8 mouse cellular contexts compared by ENCODE assay signal in genomic region chr6:145746132-145746849, GRCm38 (mm10). TPM values are rescaled to one million over a fixed set of nuclear protein-coding genes. Genes with fewer than 3 reads are reported as not detected.
DNase-seq lines count a peak whose midpoint lies in the region; ATAC-seq lines count a peak whose summit lies in the region.

Rassf8 (plus strand) TSS chr6:145746748.

- H3K4me3 ChIP-seq in lung, embryonic 16.5 days (ENCODE audit: low read length): peak within 1 kb of the TSS; percentile 88

- no peaks in the 10 kb centered on the region for H3K36me3 ChIP-seq in lung, embryonic 16.5 days (ENCODE audit: control insufficient read depth, insufficient read depth, low read length)

- ATAC-seq in frontal cortex, adult (ENCODE audit: low TSS enrichment): peak; percentile 91
- ATAC-seq in hematopoietic stem cell, adult 5-6 weeks (replicated peaks in 1 of 2; ENCODE audit: insufficient read depth in 1 of 2, low FRiP score in 2 of 2, low TSS enrichment in 1 of 2, low read depth in 1 of 2, poor library complexity in 2 of 2, severe bottlenecking in 2 of 2): peak; percentile 84 to 85
- ATAC-seq in lung, embryonic 16.5 days (ENCODE audit: low read depth): peak; percentile 97

- DNase-seq in MN1 (ENCODE audit: low spot score): peak; percentile 90
- DNase-seq in cerebellum, adult 18-20 months: peak; percentile 89
- peak; percentile 84 for DNase-seq in layer of hippocampus, adult 9-11 months
- DNase-seq in ovary, adult 18-20 months (ENCODE audit: low spot score): peak; percentile 90
- DNase-seq in thymus, postnatal 0 days (ENCODE audit: low spot score): peak; percentile 64

- peak within 1 kb of the TSS; percentile 82 for H3K27ac ChIP-seq in lung, embryonic 16.5 days (ENCODE audit: low read length)

- no peaks in the 10 kb centered on the region for H3K9me3 ChIP-seq in lung, embryonic 16.5 days (ENCODE audit: control insufficient read depth, low read length)

- H3K4me1 ChIP-seq in lung, embryonic 16.5 days (replicated peaks; ENCODE audit: control insufficient read depth, insufficient read depth, low read length): peaks cover 12% of the 10 kb centered on the region

- WGBS in lung, embryonic 16.5 days: under 1% methylated on average over 48 of the region's 71 CpGs

- peak within 1 kb of the TSS; percentile 74 for H3K4me2 ChIP-seq in lung, embryonic 16.5 days (ENCODE audit: low read depth, low read length)

- H3K9ac ChIP-seq in lung, embryonic 16.5 days (ENCODE audit: low read length): peak within 1 kb of the TSS; percentile 89

- no peaks in the 10 kb centered on the region for H3K27me3 ChIP-seq in lung, embryonic 16.5 days (ENCODE audit: control insufficient read depth, insufficient read depth, low read depth, low read length)

RNA-seq across cellular contexts. Expression of gene Rassf8, which starts in this region (rescaled TPM):
- total RNA-seq in hematopoietic stem cell, adult 5-6 weeks (2017): 9.4 and 17.6 TPM in 2 replicates
- 5.4 and 5.7 TPM in 2 replicates for polyA plus RNA-seq in lung, embryonic 16.5 days (2015; fragmentation: Nextera tagmentation; extraction: Ambion mirVana)
- polyA plus RNA-seq in thymus, postnatal 0 days (2015; fragmentation: Nextera tagmentation; extraction: Ambion mirVana): 2.0 and 2.1 TPM in 2 replicates

Comparison
In these comparisons a context has a peak if more than half of its experiments do, and no peak if none do; other contexts are left out.
1. Peak in every context shown above with its lines: DNase-seq, ATAC-seq, H3K4me3 ChIP-seq and H3K27ac ChIP-seq.